Mouse (Mus musculus) T-cell, adult 66 days (primary cell): ENCODE data around the gene Cyth1. TPM values are rescaled to one million over a fixed set of nuclear protein-coding genes. Genes with fewer than 3 reads are reported as not detected.

Experiments used
- total RNA-seq, 2 experiments: library from RNA; stranded (reverse); gene quantifications; 3 replicates in 1 of 2; 4 replicates in 1 of 2; pipeline ENCODE4 v1.2.4; 2023

Cyth1 gene
- 100 to 1,000 TPM; 183 to 198 TPM for total RNA-seq

GRCm38 (mm10) chr11:118248150-118249011 is at the start of gene Cyth1:
TSS of gene Cyth1 (minus strand) at chr11:118248592.

GRCm38 (mm10) chr11:118289999-118290889 is 41.9 kb upstream of the Cyth1 start, which contains the start of gene Usp36:
TSS of gene Usp36 (minus strand) at chr11:118290244.

GRCm38 (mm10) chr11:118130534-118130933 is 117.9 kb downstream of the Cyth1 start, which contains the start of gene Dnah17:
TSS of gene Dnah17 (minus strand) at chr11:118130634.

Other genes with a start within 250 kb of the Cyth1 start
- gene Dnah17, start 118.0 kb downstream of the Cyth1 start, total RNA-seq, result 1 to 10 TPM; 2.2 to 3.5 TPM
- gene Usp36, start 41.7 kb upstream of the Cyth1 start, total RNA-seq, result 10 to 100 TPM; 67.6 to 68.1 TPM
- gene Cep295nl, start 93.9 kb upstream of the Cyth1 start, total RNA-seq, result 1 to 10 TPM; 4.7 to 6.6 TPM
- gene Timp2, start 107.1 kb upstream of the Cyth1 start, total RNA-seq, result 10 to 100 TPM; 52.5 to 60.8 TPM
- gene Lgals3bp, start 153.5 kb upstream of the Cyth1 start, total RNA-seq, result 100 to 1,000 TPM; 105 to 130 TPM
- gene Cant1, start 170.5 kb upstream of the Cyth1 start, total RNA-seq, result 10 to 100 TPM; 54.3 to 55.9 TPM
- not detected for gene C1qtnf1, start 179.6 kb upstream of the Cyth1 start, total RNA-seq
- 10 to 100 TPM; 11.9 to 12.5 TPM for gene Engase, start 228.2 kb upstream of the Cyth1 start, total RNA-seq